Mouse (Mus musculus): ENCODE results near the gene Adam30.

The Adam30 gene

GRCm38 (mm10) chr3:98187777-98188176 is 27.3 kb downstream of the Adam30 start:
- no peak for DNase-seq

GRCm38 (mm10) chr3:98197711-98198532 is 37.5 kb downstream of the Adam30 start:
- no peak for DNase-seq

- DNase-seq, result no peak
Measured at GRCm38 (mm10) chr3:98199747-98200146, 39.3 kb downstream of the Adam30 start.

- no peak for DNase-seq
Measured at GRCm38 (mm10) chr3:98203282-98203681, 42.9 kb downstream of the Adam30 start.

GRCm38 (mm10) chr3:98206977-98207376 is 46.5 kb downstream of the Adam30 start:
- DNase-seq, result no peak

GRCm38 (mm10) chr3:98209161-98209560 is 48.7 kb downstream of the Adam30 start:
- no peak for DNase-seq

GRCm38 (mm10) chr3:98210860-98211259 is 50.4 kb downstream of the Adam30 start:
- DNase-seq, result no peak

- no peak for DNase-seq
Measured at GRCm38 (mm10) chr3:98211301-98212081, 51.1 kb downstream of the Adam30 start.

All from lung, postnatal 4 days (tissue).